Mouse (Mus musculus): ENCODE results near the gene Rnf215. TPM values are rescaled to one million over a fixed set of nuclear protein-coding genes. Genes with fewer than 3 reads are reported as not detected.

Rnf215 gene
- polyA plus RNA-seq (2014; fragmentation: Illumina TruSeq; extraction: RNeasy Lipid Tissue Mini Kit (QIAGEN cat#74804)): 2.9 TPM

DNA sequence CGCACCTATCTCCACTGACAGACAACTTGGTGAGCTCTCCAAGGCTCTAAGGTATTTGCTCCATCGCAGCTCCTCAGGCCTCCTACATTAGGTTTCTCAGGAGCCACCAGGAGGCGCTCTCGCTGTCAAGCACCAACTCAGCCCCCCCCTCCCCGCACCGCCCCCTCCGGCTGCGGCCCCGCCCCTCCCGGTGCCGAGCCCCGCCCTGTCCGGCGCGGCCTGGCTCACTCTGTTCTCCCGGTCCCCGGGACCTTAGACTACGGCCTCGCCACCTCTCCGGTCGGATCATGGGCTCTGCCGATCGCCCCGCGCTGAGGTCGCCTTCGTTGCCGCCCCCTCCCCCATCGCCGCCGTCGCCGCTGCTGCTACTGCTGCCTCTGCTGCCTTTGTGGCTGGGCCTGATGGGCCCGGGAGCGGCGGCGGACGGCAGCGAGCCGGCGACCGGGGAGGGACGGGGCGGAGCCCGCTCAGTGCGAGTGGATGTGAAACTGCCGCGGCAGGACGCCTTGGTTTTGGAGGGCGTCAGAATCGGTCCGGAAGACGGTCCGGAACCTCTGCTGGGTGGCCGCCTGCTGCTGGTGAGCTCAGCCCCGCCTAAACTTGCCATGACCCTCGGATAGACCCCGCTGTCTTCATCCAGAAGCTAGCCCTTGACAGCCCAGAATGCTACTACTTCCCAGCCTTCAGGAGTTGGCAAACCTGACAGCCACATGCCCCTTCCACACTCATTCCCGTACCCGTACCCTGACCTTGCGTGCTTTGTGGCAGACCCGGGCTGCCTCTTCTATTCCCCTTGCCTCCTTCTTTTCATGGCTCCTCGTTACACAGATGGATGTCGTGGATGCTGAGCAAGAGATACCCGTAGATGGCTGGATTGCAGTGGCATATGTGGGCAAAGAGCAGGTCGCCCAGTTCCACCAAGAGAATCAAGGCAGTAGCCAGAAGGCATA, at the start of gene Rnf215:
Gene Rnf215, plus strand, starts transcription at position 217 of the 950 bp plus-strand sequence.

DNA sequence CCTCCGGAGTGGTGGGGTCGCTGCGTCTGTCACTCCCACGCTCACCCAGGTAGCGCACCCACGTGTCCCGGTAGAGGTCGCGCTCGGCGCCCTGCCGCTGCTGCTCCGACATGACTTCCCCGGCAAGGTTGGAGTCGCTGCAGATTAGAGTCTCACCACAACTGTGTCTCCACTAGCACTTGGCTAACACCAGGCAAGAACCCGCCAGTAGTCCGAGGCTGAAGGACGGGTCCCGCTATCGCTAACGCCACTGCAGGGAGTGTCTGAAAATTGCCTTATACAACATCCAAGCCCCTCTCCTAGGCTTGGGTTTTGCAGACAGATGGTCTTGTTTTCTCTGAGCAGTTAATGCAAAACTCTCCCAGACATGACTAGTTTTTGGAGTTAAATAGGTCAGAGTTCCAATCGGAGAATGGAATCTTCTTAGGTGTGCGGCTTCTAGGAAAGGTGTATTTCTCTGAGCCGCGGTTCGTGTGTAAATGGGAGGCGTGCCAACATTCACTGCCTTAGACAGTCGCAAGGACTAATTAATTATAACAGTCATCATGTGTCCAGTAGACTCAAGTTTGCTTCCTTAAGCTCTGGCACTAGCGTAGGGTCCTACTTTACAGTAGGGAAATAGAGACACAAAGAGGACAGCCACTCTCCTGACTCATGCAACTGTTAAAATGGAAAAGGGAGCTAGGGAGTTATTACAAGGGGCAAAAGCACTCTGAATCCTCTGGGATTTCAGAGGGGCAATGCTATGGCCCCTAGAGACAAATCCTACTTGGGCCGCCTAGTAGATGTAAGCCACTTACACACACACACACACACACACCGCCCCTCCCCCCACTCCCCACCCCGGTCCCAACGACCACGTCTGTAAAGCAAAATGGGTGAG, 39.6 kb upstream of the Rnf215 start, which contains the start of gene Mtfp1:
Gene Mtfp1, minus strand, starts transcription at position 275 of the 883 bp plus-strand sequence.

GRCm38 (mm10) chr11:4122742-4123579, 12.0 kb upstream of the Rnf215 start, which contains the start of gene Sec14l2:
Gene Sec14l2 (minus strand): TSS chr11:4123415.

DNA sequence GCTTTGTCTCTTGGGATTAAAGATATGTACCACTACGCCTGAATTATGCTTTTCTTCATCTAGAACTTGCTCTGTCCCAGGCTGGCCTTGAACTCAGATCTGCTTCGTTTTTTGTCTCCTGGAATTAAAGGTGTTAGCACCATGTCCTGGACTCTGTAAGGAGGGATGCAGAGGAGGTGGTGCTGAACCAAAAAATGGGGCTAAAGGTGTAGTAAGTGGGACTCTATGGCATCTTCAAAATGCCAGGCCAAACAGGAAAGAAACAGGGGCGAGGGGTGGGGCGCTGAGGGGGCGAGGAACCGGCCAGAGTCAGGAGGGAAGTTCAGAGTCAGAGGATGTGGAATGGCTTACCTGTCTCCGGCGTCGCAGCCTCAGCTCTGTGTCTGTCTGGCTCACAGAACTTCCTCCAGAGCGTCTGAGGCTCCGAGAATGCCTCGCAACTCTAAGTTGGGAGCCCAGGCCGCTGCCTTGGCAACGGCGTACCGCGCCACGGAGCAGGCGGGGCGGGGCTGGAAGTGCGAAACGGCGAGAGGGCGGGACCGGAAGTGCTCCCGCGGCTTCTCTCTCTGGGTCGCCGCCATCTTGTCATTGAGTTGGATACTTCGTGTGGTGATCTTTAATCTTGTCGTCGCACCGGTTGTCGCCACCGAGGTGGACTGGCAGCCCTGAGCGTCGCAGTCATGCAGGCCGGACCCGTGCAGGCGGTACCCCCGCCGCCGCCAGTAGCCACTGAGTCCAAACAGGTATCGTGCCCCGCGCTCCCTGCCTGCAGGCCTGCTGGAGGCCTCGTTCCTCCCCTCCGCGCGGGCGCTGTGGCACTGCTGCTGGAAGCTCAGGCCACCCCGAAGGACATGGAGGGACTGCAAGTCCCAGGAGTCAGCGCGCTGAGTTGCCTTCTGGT, 25.1 kb downstream of the Rnf215 start, which contains the start of the genes Ccdc157 and Sf3a1:
Gene Ccdc157, minus strand, starts transcription at position 486 of the 901 bp plus-strand sequence.
Gene Sf3a1, plus strand, starts transcription at position 543 of the 901 bp plus-strand sequence.

DNA sequence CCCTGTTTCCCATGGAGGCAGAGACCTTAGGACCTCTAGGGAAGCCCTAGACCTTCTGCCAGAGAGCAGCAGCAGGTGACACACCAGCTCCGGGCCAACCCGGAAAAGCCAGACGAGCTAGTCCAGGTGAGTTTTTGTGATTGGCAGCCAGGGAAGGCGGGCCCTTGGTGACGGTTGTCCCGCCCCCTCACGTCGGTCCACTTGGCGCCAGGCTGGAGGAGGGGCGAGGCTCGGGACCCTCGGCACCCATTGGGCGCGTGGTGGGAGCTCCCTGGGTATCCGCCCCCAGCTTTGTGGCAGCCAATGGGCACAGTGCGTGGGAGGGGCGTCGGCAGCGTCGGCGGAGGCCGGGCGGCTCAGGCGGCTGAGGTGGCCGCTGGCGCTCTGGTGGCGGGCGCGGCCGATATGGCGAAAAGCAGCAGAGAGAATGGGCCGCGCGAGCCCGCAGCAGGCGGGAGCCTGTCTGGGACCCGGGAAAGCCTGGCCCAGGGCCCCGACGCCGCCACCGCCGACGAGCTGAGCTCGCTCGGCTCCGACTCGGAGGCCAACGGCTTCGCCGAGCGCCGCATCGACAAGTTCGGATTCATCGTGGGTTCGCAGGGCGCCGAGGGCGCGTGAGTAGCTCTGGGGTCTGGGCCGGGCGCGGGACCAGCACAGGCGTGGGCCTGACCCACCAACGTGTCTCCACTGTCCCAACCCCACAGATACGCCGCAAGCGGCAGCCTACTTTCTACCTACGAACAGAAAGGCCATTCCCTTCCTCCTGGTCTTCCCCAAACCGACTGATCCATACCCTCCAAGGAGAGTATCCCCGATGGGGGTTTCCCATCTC, 51.7 kb downstream of the Rnf215 start, which contains the start of gene Tbc1d10a:
Gene Tbc1d10a, plus strand, starts transcription at position 304 of the 832 bp plus-strand sequence.

Other genes starting within 250 kb of the Rnf215 start
- 0.57 TPM for gene 4921536K21Rik, start 240.1 kb upstream of the Rnf215 start, polyA plus RNA-seq (2014; fragmentation: Illumina TruSeq; extraction: RNeasy Lipid Tissue Mini Kit (QIAGEN cat#74804))
- gene Dusp18, start 240.0 kb upstream of the Rnf215 start, polyA plus RNA-seq (2014; fragmentation: Illumina TruSeq; extraction: RNeasy Lipid Tissue Mini Kit (QIAGEN cat#74804)): 6.6 TPM
- 0.23 TPM for gene Slc35e4, start 220.5 kb upstream of the Rnf215 start, polyA plus RNA-seq (2014; fragmentation: Illumina TruSeq; extraction: RNeasy Lipid Tissue Mini Kit (QIAGEN cat#74804))
- 1.5 TPM for gene Tcn2, start 203.0 kb upstream of the Rnf215 start, polyA plus RNA-seq (2014; fragmentation: Illumina TruSeq; extraction: RNeasy Lipid Tissue Mini Kit (QIAGEN cat#74804))
- gene Pes1, start 171.2 kb upstream of the Rnf215 start, polyA plus RNA-seq (2014; fragmentation: Illumina TruSeq; extraction: RNeasy Lipid Tissue Mini Kit (QIAGEN cat#74804)): 26.3 TPM
- gene 4930556J24Rik, start 158.4 kb upstream of the Rnf215 start, polyA plus RNA-seq (2014; fragmentation: Illumina TruSeq; extraction: RNeasy Lipid Tissue Mini Kit (QIAGEN cat#74804)): not detected
- gene Gal3st1, start 151.6 kb upstream of the Rnf215 start, polyA plus RNA-seq (2014; fragmentation: Illumina TruSeq; extraction: RNeasy Lipid Tissue Mini Kit (QIAGEN cat#74804)): not detected
- gene Sec14l4, start 103.7 kb upstream of the Rnf215 start, polyA plus RNA-seq (2014; fragmentation: Illumina TruSeq; extraction: RNeasy Lipid Tissue Mini Kit (QIAGEN cat#74804)): 0.51 TPM
- gene Sec14l3, start 70.4 kb upstream of the Rnf215 start, polyA plus RNA-seq (2014; fragmentation: Illumina TruSeq; extraction: RNeasy Lipid Tissue Mini Kit (QIAGEN cat#74804)): 15.0 TPM
- 3.6 TPM for gene Mtfp1, start 39.8 kb upstream of the Rnf215 start, polyA plus RNA-seq (2014; fragmentation: Illumina TruSeq; extraction: RNeasy Lipid Tissue Mini Kit (QIAGEN cat#74804))
- gene Sec14l2, start 11.8 kb upstream of the Rnf215 start, polyA plus RNA-seq (2014; fragmentation: Illumina TruSeq; extraction: RNeasy Lipid Tissue Mini Kit (QIAGEN cat#74804)): 0.29 TPM
- 5.6 TPM for gene Ccdc157, start 25.1 kb downstream of the Rnf215 start, polyA plus RNA-seq (2014; fragmentation: Illumina TruSeq; extraction: RNeasy Lipid Tissue Mini Kit (QIAGEN cat#74804))
- gene Sf3a1, start 25.1 kb downstream of the Rnf215 start, polyA plus RNA-seq (2014; fragmentation: Illumina TruSeq; extraction: RNeasy Lipid Tissue Mini Kit (QIAGEN cat#74804)): 24.9 TPM
- not detected for gene Tbc1d10a, start 51.6 kb downstream of the Rnf215 start, polyA plus RNA-seq (2014; fragmentation: Illumina TruSeq; extraction: RNeasy Lipid Tissue Mini Kit (QIAGEN cat#74804))
- gene Castor1, start 83.0 kb downstream of the Rnf215 start, polyA plus RNA-seq (2014; fragmentation: Illumina TruSeq; extraction: RNeasy Lipid Tissue Mini Kit (QIAGEN cat#74804)): not detected
- gene Osm, start 101.2 kb downstream of the Rnf215 start, polyA plus RNA-seq (2014; fragmentation: Illumina TruSeq; extraction: RNeasy Lipid Tissue Mini Kit (QIAGEN cat#74804)): not detected
- gene Lif, start 122.4 kb downstream of the Rnf215 start, polyA plus RNA-seq (2014; fragmentation: Illumina TruSeq; extraction: RNeasy Lipid Tissue Mini Kit (QIAGEN cat#74804)): 0.20 TPM

Measured in ovary, adult 10 weeks (tissue).